Mouse (Mus musculus): ENCODE measurements around the gene Gtf2f2.

- TF ChIP-seq CTCF (IDR thresholded peaks at IDR 0.05; ENCODE audit: control insufficient read depth, insufficient read depth, low read length) (no peak), POLR2A (IDR thresholded peaks at IDR 0.05; ENCODE audit: borderline replicate concordance, control insufficient read depth, low read depth, low read length) (no peak)
Observed at GRCm38 (mm10) chr14:75904972-75905371, 105.7 kb downstream of the Gtf2f2 start.
